Mouse (Mus musculus) lung, postnatal 0 days (tissue): ENCODE results near the gene Nrp2.

Experiments used
- CTCF ChIP-seq: IDR thresholded peaks from 2 replicates; pipeline ENCODE4 v1.5.1; 2016; ENCODE audit warnings: antibody characterized with exemption, mild to moderate bottlenecking
- EP300 ChIP-seq: IDR thresholded peaks from 2 replicates; pipeline ENCODE4 v1.6.1; 2016; ENCODE audit warnings: antibody characterized with exemption, mild to moderate bottlenecking, control low read depth

DNA sequence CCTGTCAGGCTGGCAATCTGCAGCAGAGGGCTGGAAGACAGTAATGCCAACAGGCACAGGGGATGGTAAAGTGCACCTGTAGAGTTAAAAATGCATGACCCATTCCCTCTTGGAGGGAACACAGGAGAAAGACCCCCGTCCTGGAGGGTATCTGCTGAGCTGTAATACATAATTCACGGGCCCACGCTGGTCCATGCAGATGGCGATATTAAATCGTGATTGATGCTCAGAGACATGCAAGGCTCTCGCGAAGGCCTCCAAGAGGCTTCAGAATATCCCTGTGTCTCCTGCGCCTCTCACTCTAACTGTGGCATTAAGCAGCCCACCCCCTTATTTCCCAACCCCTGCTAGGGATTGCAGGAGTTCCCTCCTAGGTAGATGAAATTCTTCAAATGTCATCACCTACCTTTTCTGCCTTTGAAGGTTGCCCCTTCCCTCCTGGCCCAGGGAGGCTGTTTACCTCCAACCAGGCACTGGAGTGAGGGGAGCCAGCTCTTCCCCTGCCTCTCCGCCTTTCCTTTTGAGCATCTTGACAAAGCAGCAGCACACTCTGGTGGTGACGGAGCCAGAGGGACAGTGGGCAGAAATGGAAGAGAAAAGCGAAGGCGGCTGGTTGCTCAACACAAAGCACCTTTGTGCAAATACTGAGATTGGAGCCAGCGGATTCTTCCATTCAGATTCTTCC lies 14.6 kb downstream of the Nrp2 start:
- TF ChIP-seq CTCF (peak; percentile 65), EP300 (no peak)
